Mouse (Mus musculus) stomach, embryonic 16.5 days (tissue): ENCODE data around the gene Ebf1. TPM values are rescaled to one million over a fixed set of nuclear protein-coding genes. Genes with fewer than 3 reads are reported as not detected.

ENCODE experiments used
- ATAC-seq: fragments of 200-750 bp; cut with Nextera tagmentation; 2 replicates; pipeline ENCODE4 v1.8.0; 2017; ENCODE audit warnings: moderate number of reproducible peaks, moderate TSS enrichment; ENCODE audit not compliant: insufficient read depth, low FRiP score
- H3K27ac ChIP-seq: fragments of 300-500 bp; sonication (generic); 2 replicates; pipeline ENCODE4 v1.5.1; 2014; ENCODE audit warnings: low read length
- H3K27me3 ChIP-seq: fragments of 300-500 bp; sonication (generic); 2 replicates; pipeline ENCODE4 v1.6.1; 2014; ENCODE audit warnings: low read length, control low read depth, mixed read lengths; ENCODE audit not compliant: control insufficient read depth, insufficient read depth
- H3K36me3 ChIP-seq: fragments of 300-500 bp; sonication (generic); 2 replicates; pipeline ENCODE4 v1.6.1; 2014; ENCODE audit warnings: low read length; ENCODE audit not compliant: control insufficient read depth, insufficient read depth
- H3K4me1 ChIP-seq: fragments of 300-500 bp; sonication (generic); 2 replicates; pipeline ENCODE4 v1.6.1; 2014; ENCODE audit warnings: low read length, control low read depth, mixed read lengths; ENCODE audit not compliant: control insufficient read depth, insufficient read depth
- H3K4me2 ChIP-seq: fragments of 300-500 bp; sonication (generic); 2 replicates; pipeline ENCODE4 v1.6.1; 2014; ENCODE audit warnings: low read depth, low read length, mixed read lengths
- H3K4me3 ChIP-seq: fragments of 300-500 bp; sonication (generic); replicated peaks from 2 replicates; pipeline ENCODE4 v1.5.1; 2014; ENCODE audit warnings: mild to moderate bottlenecking, low read length
- H3K9ac ChIP-seq: fragments of 300-500 bp; sonication (generic); 2 replicates; pipeline ENCODE4 v1.6.1; 2014; ENCODE audit warnings: low read length
- H3K9me3 ChIP-seq: fragments of 300-500 bp; sonication (generic); replicated peaks from 2 replicates; pipeline ENCODE4 v1.6.1; 2016; ENCODE audit warnings: low read length, control low read depth; ENCODE audit not compliant: control insufficient read depth
- WGBS: fragments of 180-500 bp; shearing (Covaris S2); extraction: QIAGEN DNeasy Blood & Tissue Kit; methylation state at CpG from one replicate; pipeline ENCODE4 v1.1.7; 2014; 5-methylcytosine and 5-hydroxymethylcytosine counted together
- polyA plus RNA-seq: library from polyadenylated mRNA; unstranded; fragments of >200 nt; fragmentation: Nextera tagmentation; extraction: Ambion mirVana; gene quantifications from 2 replicates; pipeline ENCODE4 v1.2.1, GENCODE M21; 2015

Gene Ebf1
- polyA plus RNA-seq, 1 experiment from 2014 or later: 12.4 TPM

DNA sequence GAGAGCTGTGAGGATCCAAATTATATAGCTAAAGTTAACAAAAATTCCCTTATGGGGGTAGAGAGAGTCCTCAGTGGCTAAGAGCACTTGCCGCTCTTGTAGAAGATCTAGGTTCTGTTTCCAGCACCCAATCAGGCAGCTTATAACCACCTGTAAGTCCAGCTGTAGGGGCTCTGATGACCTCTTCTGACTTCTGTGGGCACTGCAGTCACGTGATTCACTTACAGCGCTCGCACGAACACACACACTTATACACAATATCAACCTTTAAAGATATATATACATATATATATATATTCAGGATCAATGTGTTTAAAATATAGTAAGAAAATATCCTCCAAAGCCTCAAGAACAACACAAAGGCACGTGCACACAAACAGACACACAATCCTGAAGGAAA, 24.1 kb upstream of the Ebf1 start:
- 87% methylated on average over 6 of the region's 6 CpGs for WGBS
- Histone ChIP-seq H3K27ac (no peak overlapping the region), H3K4me2 (no peak overlapping the region), H3K27me3 (no peaks in the 10 kb centered on the region), H3K4me1 (no peaks in the 10 kb centered on the region), H3K9ac (no peak overlapping the region), H3K36me3 (no peaks in the 10 kb centered on the region), H3K9me3 (no peaks in the 10 kb centered on the region), H3K4me3 (no peak overlapping the region)
- no peak for ATAC-seq

GRCm38 (mm10) chr11:44594768-44595167, 22.3 kb upstream of the Ebf1 start:
- H3K27ac ChIP-seq: no peak overlapping the region
- H3K27me3 ChIP-seq: no peaks in the 10 kb centered on the region
- no peak for ATAC-seq
- H3K9ac ChIP-seq: no peak overlapping the region
- no peak overlapping the region for H3K4me3 ChIP-seq
- H3K4me1 ChIP-seq: no peaks in the 10 kb centered on the region
- H3K4me2 ChIP-seq: no peak overlapping the region
- no peaks in the 10 kb centered on the region for H3K36me3 ChIP-seq
- WGBS: 65% methylated on average over 3 of the region's 3 CpGs
- H3K9me3 ChIP-seq: no peaks in the 10 kb centered on the region

GRCm38 (mm10) chr11:44606881-44607280, 10.2 kb upstream of the Ebf1 start:
- Histone ChIP-seq H3K9me3 (no peaks in the 10 kb centered on the region), H3K36me3 (no peaks in the 10 kb centered on the region), H3K4me3 (no peak overlapping the region), H3K27me3 (peaks cover 9% of the 10 kb centered on the region), H3K9ac (no peak overlapping the region), H3K27ac (no peak overlapping the region), H3K4me2 (no peak overlapping the region), H3K4me1 (peaks cover 8% of the 10 kb centered on the region)
- ATAC-seq: no peak
- 78% methylated on average over 8 of the region's 8 CpGs for WGBS

GRCm38 (mm10) chr11:44608646-44609045, 8.5 kb upstream of the Ebf1 start:
- Histone ChIP-seq H3K27ac (no peak overlapping the region), H3K4me1 (peaks cover 24% of the 10 kb centered on the region), H3K27me3 (peaks cover 25% of the 10 kb centered on the region), H3K4me2 (no peak overlapping the region), H3K4me3 (no peak overlapping the region), H3K36me3 (no peaks in the 10 kb centered on the region), H3K9me3 (no peaks in the 10 kb centered on the region), H3K9ac (no peak overlapping the region)
- WGBS: 80% methylated on average over 11 of the region's 11 CpGs
- ATAC-seq: no peak

DNA sequence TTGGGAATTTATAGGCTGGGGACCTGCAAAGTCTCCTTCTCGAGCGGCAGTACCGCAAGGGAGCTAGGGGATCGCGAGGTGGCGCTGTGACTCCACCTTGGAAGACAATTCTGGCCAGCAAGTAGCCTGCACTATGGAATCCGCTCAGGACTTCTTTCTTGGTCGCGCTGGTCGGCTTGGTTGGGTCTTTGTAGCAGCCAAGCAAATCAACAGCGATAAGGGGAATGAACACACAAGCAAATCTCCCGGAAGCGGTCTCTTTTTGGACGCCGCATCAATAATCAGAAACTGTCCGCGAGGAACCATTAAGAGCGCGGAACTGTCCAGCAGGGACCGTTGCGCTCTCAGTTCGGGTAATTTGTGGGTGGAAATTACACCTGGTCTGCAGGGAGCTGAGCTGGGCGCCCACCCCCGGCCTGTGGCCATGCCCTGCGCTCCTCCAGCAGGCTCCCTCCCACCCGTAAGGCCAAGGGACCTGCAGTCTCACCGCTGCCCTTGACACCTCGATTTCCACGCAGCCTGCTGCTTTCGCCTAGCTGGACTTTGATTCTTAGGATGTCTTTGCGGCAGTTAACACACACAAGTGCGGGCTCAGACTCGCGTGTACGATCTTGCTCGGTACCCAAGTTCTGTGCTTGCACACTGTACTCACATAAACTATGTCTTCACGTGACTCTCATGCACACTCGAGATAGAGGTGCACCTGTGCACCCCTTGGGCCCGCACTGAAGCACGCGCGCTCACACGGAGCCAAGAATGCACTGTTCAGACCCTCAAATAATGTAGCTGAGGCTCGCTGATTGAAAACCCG, 5.9 kb upstream of the Ebf1 start:
- Histone ChIP-seq H3K27ac (no peak overlapping the region), H3K36me3 (no peaks in the 10 kb centered on the region), H3K4me1 (peaks cover 25% of the 10 kb centered on the region), H3K27me3 (peaks cover 45% of the 10 kb centered on the region), H3K4me2 (peak overlapping the region; percentile 59), H3K9ac (no peak overlapping the region; the same call in 1 of the 2 replicates), H3K9me3 (no peaks in the 10 kb centered on the region), H3K4me3 (peak overlapping the region; percentile 39)
- 1% methylated on average over 45 of the region's 45 CpGs for WGBS
- peak; percentile 72 for ATAC-seq

DNA sequence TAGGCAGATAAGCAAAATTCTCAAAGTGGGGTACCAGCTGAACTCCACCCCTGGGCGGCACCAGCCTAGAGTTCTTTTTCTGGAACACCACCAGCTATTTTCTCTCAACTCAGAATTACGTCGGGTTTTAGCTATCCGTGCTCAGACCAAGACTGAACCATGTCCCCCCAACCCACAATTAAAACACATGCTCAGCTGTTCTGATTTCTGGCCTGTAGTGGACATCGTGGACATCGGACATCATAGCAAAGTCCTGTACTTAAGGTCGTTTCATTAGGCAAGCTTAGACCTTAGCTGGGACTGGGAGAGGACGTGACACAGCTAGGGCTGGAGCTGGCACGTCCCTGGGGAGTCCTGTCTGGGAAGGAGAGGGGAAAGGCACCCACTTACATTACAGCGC, 5.0 kb upstream of the Ebf1 start:
- H3K9me3 ChIP-seq: no peaks in the 10 kb centered on the region
- H3K4me1 ChIP-seq: peaks cover 25% of the 10 kb centered on the region
- no peak overlapping the region for H3K27ac ChIP-seq
- no peak for ATAC-seq
- H3K9ac ChIP-seq: no peak overlapping the region
- peak overlapping the region; percentile 49; the same call in 1 of the 2 replicates for H3K4me2 ChIP-seq
- no peaks in the 10 kb centered on the region for H3K36me3 ChIP-seq
- no peak overlapping the region; the same call in 1 of the 2 replicates for H3K4me3 ChIP-seq
- peaks cover 46% of the 10 kb centered on the region for H3K27me3 ChIP-seq
- WGBS: 13% methylated on average over 10 of the region's 10 CpGs

- WGBS: 7% methylated on average over 36 of the region's 38 CpGs
- peak overlapping the region; percentile 33 for H3K4me3 ChIP-seq
- no peaks in the 10 kb centered on the region for H3K9me3 ChIP-seq
- peaks cover 46% of the 10 kb centered on the region for H3K27me3 ChIP-seq
- peak overlapping the region; percentile 41 for H3K9ac ChIP-seq
- ATAC-seq: no peak
- no peak overlapping the region for H3K27ac ChIP-seq
- H3K4me2 ChIP-seq: peak overlapping the region; percentile 49
- H3K4me1 ChIP-seq: peaks cover 25% of the 10 kb centered on the region
- no peaks in the 10 kb centered on the region for H3K36me3 ChIP-seq
Observed at GRCm38 (mm10) chr11:44612681-44613410, 4.3 kb upstream of the Ebf1 start.

DNA sequence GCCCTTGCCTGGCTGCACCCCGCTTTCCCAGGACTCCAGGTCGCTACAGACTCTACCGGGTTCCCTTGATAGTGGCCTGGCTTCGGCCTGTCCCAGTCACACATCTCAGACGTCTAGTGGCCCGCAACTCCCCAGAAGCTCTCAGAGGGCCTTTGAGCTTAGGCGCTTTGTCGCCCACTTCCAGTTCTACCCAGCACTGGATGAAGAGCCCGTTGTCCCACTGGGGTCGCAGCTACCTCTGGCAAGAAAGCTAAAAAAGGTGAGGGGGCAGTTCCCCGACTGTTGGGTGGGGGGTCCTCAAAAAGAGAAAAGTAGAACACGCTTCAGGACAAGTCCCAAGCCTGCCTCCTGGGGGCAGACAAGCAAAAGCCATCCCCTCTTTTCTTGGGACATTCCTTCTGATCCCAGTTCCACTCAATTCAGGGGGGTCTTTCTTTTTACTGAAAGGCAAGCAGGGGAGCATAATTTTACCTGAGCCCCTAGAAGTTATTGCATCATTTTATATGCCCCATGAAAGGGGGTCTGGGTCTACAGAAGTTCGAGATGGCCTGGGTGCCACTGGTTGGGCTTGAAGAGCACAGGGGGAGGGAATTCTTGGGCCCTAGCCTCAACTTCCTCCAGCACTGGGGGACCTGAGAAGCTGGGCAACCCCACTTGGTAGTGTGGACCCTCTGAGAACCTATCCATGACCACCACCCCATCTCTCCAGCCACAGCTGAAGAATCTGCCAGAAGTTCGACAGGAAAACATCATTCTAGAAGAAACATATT, 3.5 kb upstream of the Ebf1 start:
- ATAC-seq: no peak
- 11% methylated on average over 14 of the region's 14 CpGs for WGBS
- Histone ChIP-seq H3K36me3 (no peaks in the 10 kb centered on the region), H3K4me3 (peak overlapping the region; percentile 33), H3K4me2 (peak overlapping the region; percentile 49), H3K27ac (no peak overlapping the region), H3K4me1 (peaks cover 25% of the 10 kb centered on the region), H3K27me3 (peaks cover 48% of the 10 kb centered on the region), H3K9me3 (no peaks in the 10 kb centered on the region), H3K9ac (peak overlapping the region; percentile 41)
